Mouse (Mus musculus): ENCODE results near the gene Olfr44. TPM values are rescaled to one million over a fixed set of nuclear protein-coding genes. Genes with fewer than 3 reads are reported as not detected.
A peak's percentile ranks its signal among the peaks of the same experiment; 100 is the strongest.

The Olfr44 gene
- polyA plus RNA-seq (2014; fragmentation: Nextera tagmentation; extraction: Ambion mirVana): not detected in 2 replicates

DNA sequence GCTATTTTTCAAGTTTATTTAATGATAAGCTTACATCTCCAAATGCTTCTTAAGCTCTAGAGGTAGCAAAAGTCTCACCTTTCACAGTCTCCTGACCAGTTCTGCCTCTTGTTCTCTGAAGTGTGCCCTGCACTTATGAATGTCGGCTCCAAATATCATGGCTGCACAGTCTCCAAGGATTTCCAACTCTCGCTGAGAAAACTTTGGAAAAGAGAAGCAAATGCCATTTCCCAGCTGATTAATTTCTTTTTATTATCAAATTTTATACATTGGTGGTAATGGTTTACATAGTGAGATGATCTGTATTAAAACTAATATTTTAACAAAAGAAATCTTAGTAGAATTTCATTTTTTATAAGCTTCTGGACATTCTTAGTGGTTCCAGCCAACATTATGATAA lies at the start of gene Olfr44:
Olfr44 (minus strand) TSS at position 101 of the 400 bp plus-strand sequence.
- Histone ChIP-seq H3K4me2 (ENCODE audit: low read depth, severe bottlenecking) (no peak within 1 kb of the TSS), H3K27me3 (ENCODE audit: control insufficient read depth, insufficient read depth, low read length) (no peaks in the 10 kb centered on the region), H3K4me3 (ENCODE audit: low read depth, low read length) (no peak within 1 kb of the TSS), H3K36me3 (ENCODE audit: control insufficient read depth, insufficient read depth, low read length) (no peaks in the 10 kb centered on the region), H3K4me1 (ENCODE audit: control insufficient read depth, insufficient read depth, low read length) (no peaks in the 10 kb centered on the region), H3K9me3 (ENCODE audit: control insufficient read depth, low read length) (no peaks in the 10 kb centered on the region), H3K9ac (ENCODE audit: low read length) (no peak within 1 kb of the TSS), H3K27ac (replicated peaks; ENCODE audit: low read depth, low read length) (no peak within 1 kb of the TSS)
- WGBS: 95% methylated on average over 2 of the region's 2 CpGs
- DNase-seq (ENCODE audit: low spot score): no peak
- no peak for ATAC-seq (ENCODE audit: insufficient number of reproducible peaks, low FRiP score, low TSS enrichment, low read depth)

DNA sequence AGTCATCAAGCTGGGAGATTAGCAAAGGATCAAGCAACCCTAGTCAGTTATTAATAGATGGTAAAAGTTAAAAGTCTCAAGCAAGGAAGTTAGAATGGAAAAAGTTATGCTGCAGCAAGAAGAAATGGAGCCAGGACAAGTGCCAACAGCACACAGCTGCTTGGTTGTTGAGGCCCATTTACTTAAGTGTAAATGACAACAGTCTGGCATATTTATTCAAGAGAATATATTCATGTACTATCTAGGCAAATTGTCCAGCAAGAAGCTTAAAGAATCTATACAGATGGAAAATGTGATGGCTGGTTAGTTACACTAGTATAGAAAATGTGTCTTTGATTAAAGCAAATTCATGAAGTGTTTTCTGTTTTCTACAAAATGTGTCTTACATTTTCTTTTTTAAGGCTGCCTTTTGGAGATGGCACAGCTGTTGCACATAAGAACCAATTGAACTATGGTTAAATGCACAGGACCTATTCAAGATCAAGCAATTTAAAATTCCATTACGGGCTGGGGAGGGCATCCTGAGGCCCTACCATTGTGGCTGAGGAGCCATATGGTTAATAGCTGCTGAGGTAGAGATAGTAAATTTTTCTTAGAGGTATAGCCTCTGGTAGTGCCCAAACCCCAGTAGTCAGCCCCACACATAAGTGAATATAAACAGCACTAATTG lies 30.0 kb upstream of the Olfr44 start:
- Histone ChIP-seq H3K4me2 (ENCODE audit: low read depth, severe bottlenecking) (no peak overlapping the region), H3K36me3 (ENCODE audit: control insufficient read depth, insufficient read depth, low read length) (no peaks in the 10 kb centered on the region), H3K9ac (ENCODE audit: low read length) (no peak overlapping the region), H3K27me3 (ENCODE audit: control insufficient read depth, insufficient read depth, low read length) (no peaks in the 10 kb centered on the region), H3K9me3 (ENCODE audit: control insufficient read depth, low read length) (no peaks in the 10 kb centered on the region), H3K27ac (replicated peaks; ENCODE audit: low read depth, low read length) (no peak overlapping the region), H3K4me1 (ENCODE audit: control insufficient read depth, insufficient read depth, low read length) (no peaks in the 10 kb centered on the region), H3K4me3 (ENCODE audit: low read depth, low read length) (no peak overlapping the region)
- no peak for DNase-seq (ENCODE audit: low spot score)
- ATAC-seq (ENCODE audit: insufficient number of reproducible peaks, low FRiP score, low TSS enrichment, low read depth): no peak
- 70% methylated on average over 1 of the region's 1 CpGs for WGBS

DNA sequence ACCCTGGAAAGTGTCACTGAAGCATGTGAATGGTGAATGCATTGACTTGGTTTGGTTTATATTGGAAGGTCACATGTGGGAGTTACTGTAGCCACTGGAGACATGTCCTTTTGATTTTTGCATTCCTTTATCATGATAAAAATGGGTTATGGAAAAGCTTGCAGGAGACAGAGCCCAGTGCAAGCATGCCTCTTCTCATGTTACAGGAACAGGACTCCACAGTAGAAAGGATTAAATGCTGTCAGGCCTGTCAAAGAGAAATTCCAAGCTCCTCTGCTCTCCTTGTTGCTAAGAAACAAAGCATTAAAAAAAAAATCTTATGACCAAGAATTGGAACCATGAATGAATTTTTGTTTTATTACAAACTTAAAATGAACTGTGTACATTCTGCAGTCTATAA lies 24.8 kb upstream of the Olfr44 start:
- H3K27me3 ChIP-seq (ENCODE audit: control insufficient read depth, insufficient read depth, low read length): no peaks in the 10 kb centered on the region
- H3K27ac ChIP-seq (replicated peaks; ENCODE audit: low read depth, low read length): no peak overlapping the region
- no peaks in the 10 kb centered on the region for H3K4me1 ChIP-seq (ENCODE audit: control insufficient read depth, insufficient read depth, low read length)
- no peak overlapping the region for H3K4me2 ChIP-seq (ENCODE audit: low read depth, severe bottlenecking)
- ATAC-seq (ENCODE audit: insufficient number of reproducible peaks, low FRiP score, low TSS enrichment, low read depth) (no peak; the same call in 1 of the 2 replicates), DNase-seq (ENCODE audit: low spot score) (no peak)
- H3K36me3 ChIP-seq (ENCODE audit: control insufficient read depth, insufficient read depth, low read length): no peaks in the 10 kb centered on the region
- H3K9ac ChIP-seq (ENCODE audit: low read length): no peak overlapping the region
- no peaks in the 10 kb centered on the region for H3K9me3 ChIP-seq (ENCODE audit: control insufficient read depth, low read length)
- no peak overlapping the region for H3K4me3 ChIP-seq (ENCODE audit: low read depth, low read length)

DNA sequence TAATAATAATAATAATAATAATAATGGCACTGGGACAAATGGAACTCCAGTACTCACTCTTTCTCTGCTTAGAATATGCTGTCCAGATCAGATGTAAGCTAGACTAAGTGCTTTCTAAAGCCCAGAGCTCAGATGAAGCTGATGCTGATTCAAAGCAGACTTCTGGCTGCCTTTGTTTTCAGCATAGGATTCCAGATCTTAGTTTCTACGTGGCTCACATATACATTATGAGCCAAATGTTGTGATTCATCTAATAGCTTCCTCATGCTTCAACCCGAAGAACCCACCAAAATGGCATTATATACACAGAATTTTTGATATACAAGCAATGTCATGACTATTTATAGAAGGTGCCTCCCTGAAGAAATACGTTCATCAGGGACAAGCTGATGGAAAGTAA lies 21.7 kb upstream of the Olfr44 start, which contains the start of gene Olfr957:
Olfr957 (minus strand) TSS at position 279 of the 400 bp plus-strand sequence.
- DNase-seq (ENCODE audit: low spot score) (no peak), ATAC-seq (ENCODE audit: insufficient number of reproducible peaks, low FRiP score, low TSS enrichment, low read depth) (no peak)
- Histone ChIP-seq H3K9ac (ENCODE audit: low read length) (no peak within 1 kb of the TSS), H3K9me3 (ENCODE audit: control insufficient read depth, low read length) (no peaks in the 10 kb centered on the region), H3K4me2 (ENCODE audit: low read depth, severe bottlenecking) (no peak within 1 kb of the TSS), H3K27me3 (ENCODE audit: control insufficient read depth, insufficient read depth, low read length) (no peaks in the 10 kb centered on the region), H3K36me3 (ENCODE audit: control insufficient read depth, insufficient read depth, low read length) (no peaks in the 10 kb centered on the region), H3K4me3 (ENCODE audit: low read depth, low read length) (no peak within 1 kb of the TSS), H3K4me1 (ENCODE audit: control insufficient read depth, insufficient read depth, low read length) (no peaks in the 10 kb centered on the region), H3K27ac (replicated peaks; ENCODE audit: low read depth, low read length) (no peak within 1 kb of the TSS)
- WGBS: 76% methylated on average over 3 of the region's 3 CpGs

DNA sequence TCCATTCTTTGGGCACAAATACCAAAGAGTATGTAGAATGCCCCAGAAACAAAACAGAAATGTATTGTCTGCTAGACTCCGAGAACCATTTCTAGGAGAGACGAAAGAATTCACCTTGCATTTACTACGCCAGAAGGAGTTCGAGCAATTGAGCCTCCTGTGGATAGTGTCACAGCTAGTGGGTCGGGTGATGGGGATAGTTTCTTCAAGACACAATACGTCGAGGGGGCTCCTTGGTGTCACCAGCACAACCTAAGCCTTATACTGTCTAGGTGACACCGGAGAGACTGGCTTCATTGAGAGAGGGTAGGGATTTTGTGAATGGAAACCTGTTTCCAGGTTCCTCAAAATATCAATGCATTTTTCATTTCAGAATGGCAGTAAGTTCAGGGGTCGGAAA lies 15.6 kb upstream of the Olfr44 start:
- H3K9ac ChIP-seq (ENCODE audit: low read length): no peak overlapping the region
- H3K4me1 ChIP-seq (ENCODE audit: control insufficient read depth, insufficient read depth, low read length): no peaks in the 10 kb centered on the region
- DNase-seq (ENCODE audit: low spot score): no peak
- 81% methylated on average over 9 of the region's 9 CpGs for WGBS
- ATAC-seq (ENCODE audit: insufficient number of reproducible peaks, low FRiP score, low TSS enrichment, low read depth): no peak
- H3K4me3 ChIP-seq (ENCODE audit: low read depth, low read length): no peak overlapping the region
- H3K4me2 ChIP-seq (ENCODE audit: low read depth, severe bottlenecking): no peak overlapping the region
- H3K27me3 ChIP-seq (ENCODE audit: control insufficient read depth, insufficient read depth, low read length): no peaks in the 10 kb centered on the region
- H3K9me3 ChIP-seq (ENCODE audit: control insufficient read depth, low read length): no peaks in the 10 kb centered on the region
- no peak overlapping the region for H3K27ac ChIP-seq (replicated peaks; ENCODE audit: low read depth, low read length)
- no peaks in the 10 kb centered on the region for H3K36me3 ChIP-seq (ENCODE audit: control insufficient read depth, insufficient read depth, low read length)

DNA sequence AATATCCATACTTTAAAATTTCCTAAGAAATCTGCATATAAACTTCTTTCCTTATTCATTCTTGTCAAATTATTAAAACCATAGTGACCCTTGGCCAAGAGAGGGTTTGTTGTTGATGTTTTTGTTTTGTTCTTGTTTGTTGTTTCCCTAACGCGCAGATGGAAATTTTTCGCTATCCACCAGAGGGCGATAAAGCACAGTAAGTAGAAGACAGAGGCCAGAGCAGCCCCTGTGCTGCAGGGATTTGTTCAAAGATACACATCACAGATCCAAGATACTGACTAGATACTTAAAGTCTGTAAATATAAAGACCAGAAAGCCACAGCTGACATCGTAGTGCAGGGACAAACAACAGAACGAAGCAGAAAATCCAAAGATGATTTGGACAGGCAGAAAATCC lies 15.2 kb upstream of the Olfr44 start:
- Histone ChIP-seq H3K36me3 (ENCODE audit: control insufficient read depth, insufficient read depth, low read length) (no peaks in the 10 kb centered on the region), H3K4me3 (ENCODE audit: low read depth, low read length) (no peak overlapping the region), H3K9ac (ENCODE audit: low read length) (no peak overlapping the region), H3K27me3 (ENCODE audit: control insufficient read depth, insufficient read depth, low read length) (no peaks in the 10 kb centered on the region), H3K4me2 (ENCODE audit: low read depth, severe bottlenecking) (no peak overlapping the region), H3K4me1 (ENCODE audit: control insufficient read depth, insufficient read depth, low read length) (no peaks in the 10 kb centered on the region), H3K27ac (replicated peaks; ENCODE audit: low read depth, low read length) (no peak overlapping the region), H3K9me3 (ENCODE audit: control insufficient read depth, low read length) (no peaks in the 10 kb centered on the region)
- WGBS: 11% methylated on average over 6 of the region's 6 CpGs
- DNase-seq (ENCODE audit: low spot score) (peak; percentile 71), ATAC-seq (ENCODE audit: insufficient number of reproducible peaks, low FRiP score, low TSS enrichment, low read depth) (no peak)

DNA sequence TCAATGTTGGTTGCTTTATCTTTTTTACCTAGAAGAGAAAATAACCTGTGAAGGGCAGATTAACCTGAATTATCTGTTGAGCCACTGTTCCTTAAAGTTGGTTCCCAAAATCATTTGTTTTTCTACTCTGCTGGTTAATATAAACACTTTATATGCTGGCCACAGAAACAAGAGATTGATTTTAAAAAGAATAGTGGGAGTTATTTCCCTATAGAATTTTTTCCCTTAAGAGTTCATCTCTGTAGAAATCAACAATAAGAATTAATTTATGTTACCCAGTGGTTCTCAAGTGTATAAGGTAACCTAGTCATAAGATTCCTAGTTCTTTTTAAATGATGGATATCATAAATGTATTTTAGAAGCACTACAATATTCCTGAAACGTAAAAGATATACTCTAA lies 22.0 kb downstream of the Olfr44 start, which contains the start of gene Olfr955:
Olfr955 (minus strand) TSS at position 101 of the 400 bp plus-strand sequence.
- no peak for DNase-seq (ENCODE audit: low spot score)
- Histone ChIP-seq H3K4me1 (ENCODE audit: control insufficient read depth, insufficient read depth, low read length) (no peaks in the 10 kb centered on the region), H3K4me3 (ENCODE audit: low read depth, low read length) (no peak within 1 kb of the TSS), H3K36me3 (ENCODE audit: control insufficient read depth, insufficient read depth, low read length) (no peaks in the 10 kb centered on the region), H3K4me2 (ENCODE audit: low read depth, severe bottlenecking) (no peak within 1 kb of the TSS), H3K9ac (ENCODE audit: low read length) (no peak within 1 kb of the TSS), H3K27ac (replicated peaks; ENCODE audit: low read depth, low read length) (no peak within 1 kb of the TSS), H3K9me3 (ENCODE audit: control insufficient read depth, low read length) (no peaks in the 10 kb centered on the region), H3K27me3 (ENCODE audit: control insufficient read depth, insufficient read depth, low read length) (no peaks in the 10 kb centered on the region)
- 61% methylated on average over 1 of the region's 1 CpGs for WGBS
- ATAC-seq (ENCODE audit: insufficient number of reproducible peaks, low FRiP score, low TSS enrichment, low read depth): no peak

DNA sequence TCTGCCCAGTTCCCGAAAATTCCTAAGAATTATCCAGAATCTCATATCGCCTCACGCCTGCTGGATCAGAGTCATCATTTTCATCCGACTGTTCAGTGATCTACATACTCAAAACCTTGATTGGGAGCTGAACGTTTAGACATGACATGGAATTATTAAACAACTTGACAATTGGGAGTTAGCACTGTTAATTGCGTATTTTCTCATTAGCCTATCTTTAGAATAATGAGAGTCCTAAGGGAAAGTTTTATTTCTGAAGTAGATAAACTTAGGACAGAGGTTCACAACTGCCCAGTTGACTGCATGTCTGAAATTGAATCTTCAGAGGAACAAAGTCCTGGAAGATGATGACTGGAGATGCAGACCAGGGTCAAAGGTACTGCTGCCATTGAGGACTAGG lies 37.4 kb downstream of the Olfr44 start, which contains the start of gene Olfr954:
Olfr954 (plus strand) TSS at position 301 of the 400 bp plus-strand sequence.
- no peak for ATAC-seq (ENCODE audit: insufficient number of reproducible peaks, low FRiP score, low TSS enrichment, low read depth)
- 87% methylated on average over 6 of the region's 6 CpGs for WGBS

More for the DNA sequence above, 37.4 kb downstream of the Olfr44 start, which contains the start of gene Olfr954:
- H3K36me3 ChIP-seq (ENCODE audit: control insufficient read depth, insufficient read depth, low read length): no peaks in the 10 kb centered on the region
- DNase-seq (ENCODE audit: low spot score): no peak
- H3K9me3 ChIP-seq (ENCODE audit: control insufficient read depth, low read length): no peaks in the 10 kb centered on the region
- no peaks in the 10 kb centered on the region for H3K27me3 ChIP-seq (ENCODE audit: control insufficient read depth, insufficient read depth, low read length)
- no peak within 1 kb of the TSS for H3K27ac ChIP-seq (replicated peaks; ENCODE audit: low read depth, low read length)
- no peak within 1 kb of the TSS for H3K4me3 ChIP-seq (ENCODE audit: low read depth, low read length)
- no peaks in the 10 kb centered on the region for H3K4me1 ChIP-seq (ENCODE audit: control insufficient read depth, insufficient read depth, low read length)
- no peak within 1 kb of the TSS for H3K9ac ChIP-seq (ENCODE audit: low read length)
- no peak within 1 kb of the TSS for H3K4me2 ChIP-seq (ENCODE audit: low read depth, severe bottlenecking)
